Mouse (Mus musculus) liver, postnatal 0 days (tissue): Measurements from ENCODE around the gene Ralgps1. TPM values are rescaled to one million over a fixed set of nuclear protein-coding genes. Genes with fewer than 3 reads are reported as not detected.
"Not testable (repeated sequence)": the region's sequence is repeated elsewhere in the genome, so short reads cannot be mapped to it uniquely, and the experiment has no call there.

Source experiments
- ATAC-seq: fragments of 200-750 bp; cut with Nextera tagmentation; 2 replicates; pipeline ENCODE4 v1.8.0; 2017; ENCODE audit warnings: mild to moderate bottlenecking, moderate library complexity
- DNase-seq: peaks from one replicate; pipeline ENCODE4 v3.0.0-alpha.2; 2016
- H3K27ac ChIP-seq: fragments of 300-500 bp; sonication (generic); 2 replicates; pipeline ENCODE4 v1.5.1; 2014; ENCODE audit warnings: antibody characterized with exemption, moderate library complexity, mild to moderate bottlenecking, low read depth
- H3K27me3 ChIP-seq: fragments of 300-500 bp; sonication (generic); 2 replicates; pipeline ENCODE4 v1.6.1; 2014; ENCODE audit warnings: low read length, control low read depth, mixed read lengths; ENCODE audit not compliant: insufficient read depth
- H3K36me3 ChIP-seq: fragments of 300-500 bp; sonication (generic); replicated peaks from 2 replicates; pipeline ENCODE4 v1.6.1; 2014; ENCODE audit warnings: mild to moderate bottlenecking, control low read depth, low read length, moderate library complexity, mixed read lengths; ENCODE audit not compliant: insufficient read depth
- H3K4me1 ChIP-seq: fragments of 300-500 bp; sonication (generic); 2 replicates; pipeline ENCODE4 v1.6.1; 2014; ENCODE audit warnings: antibody characterized with exemption, mild to moderate bottlenecking, control low read depth; ENCODE audit not compliant: insufficient read depth
- H3K4me2 ChIP-seq: fragments of 300-500 bp; sonication (generic); 2 replicates; pipeline ENCODE4 v1.6.1; 2014; ENCODE audit warnings: low read depth, mild to moderate bottlenecking, low read length, moderate library complexity, mixed read lengths
- H3K4me3 ChIP-seq: fragments of 300-500 bp; sonication (generic); 2 replicates; pipeline ENCODE4 v1.5.1; 2014; ENCODE audit warnings: low read depth, low read length
- H3K9ac ChIP-seq: fragments of 300-500 bp; sonication (generic); replicated peaks from 2 replicates; pipeline ENCODE4 v1.6.1; 2014; ENCODE audit warnings: mild to moderate bottlenecking, moderate library complexity
- H3K9me3 ChIP-seq: fragments of 300-500 bp; sonication (generic); 2 replicates; pipeline ENCODE4 v1.6.1; 2016; ENCODE audit warnings: mild to moderate bottlenecking, control low read depth, low read length, mixed read lengths
- CTCF ChIP-seq: sonication (generic); IDR thresholded peaks from 2 replicates; pipeline ENCODE4 v1.5.1; 2016; ENCODE audit warnings: antibody characterized with exemption, low read depth
- EP300 ChIP-seq: IDR thresholded peaks from 2 replicates; pipeline ENCODE4 v1.6.1; 2016; ENCODE audit warnings: antibody characterized with exemption, low read depth, mild to moderate bottlenecking
- WGBS: fragments of 180-500 bp; shearing (Covaris S2); extraction: QIAGEN DNeasy Blood & Tissue Kit; methylation state at CpG from one replicate; pipeline ENCODE4 v1.1.7; 2014; ENCODE audit not compliant: insufficient replicate concordance; 5-methylcytosine and 5-hydroxymethylcytosine counted together
- polyA plus RNA-seq: library from polyadenylated mRNA; unstranded; fragments of >200 nt; fragmentation: Nextera tagmentation; extraction: Ambion mirVana; gene quantifications from 2 replicates; pipeline ENCODE4 v1.2.1, GENCODE M21; 2015

The Ralgps1 gene
- polyA plus RNA-seq, 1 experiment from 2014 or later = 0.83 TPM

DNA sequence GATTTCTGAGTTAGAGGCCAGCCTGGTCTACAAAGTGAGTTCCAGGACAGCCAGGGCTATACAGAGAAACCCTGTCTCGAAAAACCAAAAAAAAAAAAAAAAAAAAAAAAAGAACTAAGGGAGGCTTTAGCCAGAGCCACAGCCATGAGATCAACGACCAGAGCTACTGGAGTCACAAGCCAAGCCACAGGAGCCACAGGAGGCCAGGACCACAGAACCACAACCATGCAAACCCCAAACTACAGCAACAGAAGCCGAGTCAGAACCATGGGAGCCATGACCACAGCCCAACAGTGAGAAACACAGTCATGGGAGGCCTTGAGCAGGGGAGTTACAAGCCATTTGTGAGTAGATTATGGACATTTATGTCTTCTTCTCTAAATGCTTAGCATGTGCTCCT is 41.7 kb downstream of the Ralgps1 start:
- no peak overlapping the region for H3K4me2 ChIP-seq
- H3K27me3 ChIP-seq = no peaks in the 10 kb centered on the region
- ATAC-seq (no peak), DNase-seq (no peak)
- WGBS = 45% methylated on average over 2 of the region's 3 CpGs
- H3K9ac ChIP-seq = no peak overlapping the region
- H3K36me3 ChIP-seq = no peaks in the 10 kb centered on the region
- no peaks in the 10 kb centered on the region for H3K9me3 ChIP-seq
- 0 out of 2 replicates have a peak, but pooled peaks cover 2% of the 10 kb centered on the region for H3K4me1 ChIP-seq
- H3K4me3 ChIP-seq = no peak overlapping the region
- no peak overlapping the region for H3K27ac ChIP-seq
- TF ChIP-seq EP300 = no peak
- no peak for TF ChIP-seq CTCF

DNA sequence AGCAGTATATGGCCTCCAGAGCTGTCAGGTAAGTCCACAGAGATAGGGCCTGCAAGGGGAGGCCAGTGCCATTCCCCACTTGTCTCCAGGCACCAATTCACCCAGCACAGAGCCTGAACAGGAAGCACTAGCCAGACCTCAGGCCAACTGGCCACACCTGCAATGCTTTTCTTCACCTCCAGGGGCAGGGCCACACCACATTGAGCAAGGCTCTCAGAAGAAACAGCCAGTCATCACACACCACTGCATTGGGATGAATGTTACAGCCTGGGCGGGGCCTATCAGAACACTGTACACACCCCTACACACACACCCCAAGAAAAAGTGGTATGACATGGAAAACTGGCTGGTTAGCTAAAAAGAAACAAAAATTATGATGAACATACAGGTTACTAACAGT is 42.3 kb downstream of the Ralgps1 start:
- H3K4me3 ChIP-seq = no peak overlapping the region
- H3K9ac ChIP-seq = no peak overlapping the region
- 0 out of 2 replicates have a peak, but pooled peaks cover 3% of the 10 kb centered on the region for H3K36me3 ChIP-seq
- no peak overlapping the region for H3K27ac ChIP-seq
- H3K4me1 ChIP-seq = 0 out of 2 replicates have a peak, but pooled peaks cover 2% of the 10 kb centered on the region
- ATAC-seq (0 out of 2 replicates have a peak, but pooled peaks have one; percentile 29), DNase-seq (peak; percentile 72)
- H3K27me3 ChIP-seq = no peaks in the 10 kb centered on the region
- TF ChIP-seq EP300 (no peak), CTCF (peak; percentile 78)
- no peak overlapping the region for H3K4me2 ChIP-seq
- no peaks in the 10 kb centered on the region for H3K9me3 ChIP-seq
- WGBS = 76% methylated on average over 1 of the region's 1 CpGs

DNA sequence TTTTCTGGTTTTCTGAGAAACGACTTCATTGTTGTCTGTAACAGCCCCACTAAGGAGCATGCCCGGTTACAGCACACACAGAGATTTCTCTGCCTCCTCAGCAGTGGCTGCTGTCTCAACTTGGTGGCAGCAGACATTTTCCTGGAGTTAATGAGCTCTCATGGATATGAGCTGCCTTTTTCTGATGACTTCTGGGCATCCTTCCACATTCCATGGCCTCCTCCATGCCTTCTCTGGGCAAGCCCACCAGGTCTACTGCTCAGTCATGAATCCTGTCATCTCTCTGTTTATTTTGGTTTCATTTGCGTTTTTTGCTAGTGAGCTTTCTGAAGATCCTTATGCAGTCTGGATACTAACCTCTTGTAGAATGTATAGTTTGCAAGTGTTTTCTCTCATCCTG is 45.9 kb downstream of the Ralgps1 start:
- no peak overlapping the region for H3K27ac ChIP-seq
- DNase-seq (no peak), ATAC-seq (no peak)
- TF ChIP-seq CTCF (no peak), EP300 (no peak)
- H3K4me1 ChIP-seq = 0 out of 2 replicates have a peak, but pooled peaks cover 2% of the 10 kb centered on the region
- H3K9ac ChIP-seq = no peak overlapping the region
- 0 out of 2 replicates have a peak, but pooled peaks cover 3% of the 10 kb centered on the region for H3K36me3 ChIP-seq
- 66% methylated on average over 3 of the region's 3 CpGs for WGBS
- no peak overlapping the region for H3K4me3 ChIP-seq
- no peaks in the 10 kb centered on the region for H3K27me3 ChIP-seq
- H3K4me2 ChIP-seq = no peak overlapping the region
- H3K9me3 ChIP-seq = no peaks in the 10 kb centered on the region

DNA sequence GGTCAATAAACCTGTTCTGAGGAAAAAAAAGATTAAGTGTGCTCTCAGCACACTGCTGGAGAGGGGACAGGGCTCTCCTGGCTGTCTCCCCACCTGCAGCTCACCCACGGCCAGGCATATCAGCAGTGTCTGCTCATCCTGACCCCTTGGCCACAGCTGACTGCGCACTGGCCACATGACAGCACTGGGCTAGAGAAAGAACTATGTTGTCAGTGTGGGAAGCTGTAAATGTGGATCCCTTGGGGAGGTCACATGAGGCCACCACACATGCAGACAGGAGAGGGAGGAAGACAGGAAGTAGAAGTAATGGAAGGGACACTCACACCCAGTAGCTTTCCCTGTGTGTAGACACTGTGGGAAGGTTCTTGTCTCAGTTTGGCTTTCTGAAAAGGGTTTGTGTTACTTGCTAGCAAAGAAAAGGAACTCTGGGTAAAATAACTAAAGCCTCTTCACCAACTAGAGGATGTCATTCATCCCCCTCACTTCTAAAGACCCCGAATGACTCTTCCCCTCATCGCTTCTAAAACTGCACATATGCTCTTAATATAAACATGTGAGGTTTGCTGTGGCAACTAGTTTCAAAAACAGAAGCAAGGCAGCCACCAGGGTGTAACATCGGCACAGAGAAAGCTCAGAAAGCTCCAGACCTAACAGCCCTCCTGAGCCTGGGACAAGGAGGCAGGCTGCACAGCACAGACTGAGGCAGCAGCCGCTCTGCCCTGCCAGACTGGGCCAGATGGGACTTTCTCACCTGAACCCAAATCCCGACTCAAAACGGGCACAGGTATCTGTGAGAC is 47.3 kb downstream of the Ralgps1 start:
- Histone ChIP-seq H3K36me3 (0 out of 2 replicates have a peak, but pooled peaks cover 3% of the 10 kb centered on the region), H3K27ac (no peak overlapping the region), H3K4me1 (0 out of 2 replicates have a peak, but pooled peaks cover 2% of the 10 kb centered on the region), H3K9me3 (no peaks in the 10 kb centered on the region), H3K27me3 (no peaks in the 10 kb centered on the region), H3K9ac (no peak overlapping the region), H3K4me3 (no peak overlapping the region), H3K4me2 (no peak overlapping the region)
- DNase-seq = no peak
- ATAC-seq = no peak
- 76% methylated on average over 8 of the region's 8 CpGs for WGBS
- TF ChIP-seq EP300 (no peak), CTCF (no peak)

DNA sequence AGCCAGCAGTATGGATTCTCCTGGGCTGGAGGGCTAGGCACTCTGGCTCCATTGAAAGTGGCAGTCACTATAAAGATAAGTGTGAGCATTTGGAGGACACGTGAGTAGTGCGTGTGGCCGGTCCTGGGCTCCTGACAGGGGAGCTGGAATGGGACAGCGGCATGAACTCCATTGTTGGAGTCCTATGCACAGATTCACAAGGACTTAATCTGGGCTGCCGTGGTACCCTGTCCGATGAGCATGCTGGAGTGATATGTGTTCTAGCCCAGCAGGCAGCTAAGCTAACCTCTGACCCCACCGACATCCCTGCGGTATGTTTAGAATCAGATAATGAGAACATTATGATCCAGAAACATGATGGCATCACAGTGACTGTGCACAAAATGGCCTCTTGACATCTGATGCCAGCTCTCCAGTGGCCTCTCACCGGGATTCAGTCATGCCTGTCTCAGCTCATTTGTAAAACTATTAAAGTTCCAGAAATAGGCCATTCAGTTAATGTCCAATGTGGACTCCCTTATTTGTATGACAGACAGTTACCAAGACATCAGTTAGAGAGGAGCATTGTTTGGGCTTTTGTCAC is 48.2 kb downstream of the Ralgps1 start:
- not testable (repeated sequence) for ATAC-seq, H3K4me1 ChIP-seq, H3K27ac ChIP-seq, DNase-seq, H3K4me2 ChIP-seq, H3K27me3 ChIP-seq, H3K9me3 ChIP-seq, H3K9ac ChIP-seq, H3K36me3 ChIP-seq, H3K4me3 ChIP-seq
- WGBS = 87% methylated on average over 9 of the region's 9 CpGs

DNA sequence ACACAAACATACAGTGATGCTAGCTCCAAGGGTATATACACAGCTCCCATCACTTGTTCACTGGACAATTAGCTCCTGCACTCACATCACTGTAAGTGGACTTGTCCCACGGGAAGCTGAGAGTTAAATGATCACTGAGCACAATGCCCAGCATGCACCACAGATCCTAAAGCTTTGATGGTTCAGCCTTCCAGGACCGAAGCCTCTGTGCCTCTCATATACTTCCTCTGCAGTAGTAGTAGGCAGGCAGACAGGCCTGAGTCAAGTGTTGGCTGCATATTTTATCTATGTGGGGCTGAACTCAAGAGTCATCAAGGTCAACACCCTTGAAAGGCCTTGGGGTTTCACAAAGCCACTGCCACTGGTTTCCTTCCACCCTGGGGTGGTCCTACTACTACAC is 49.6 kb downstream of the Ralgps1 start:
- TF ChIP-seq EP300 (no peak), CTCF (no peak)
- WGBS = 80% methylated on average over 2 of the region's 2 CpGs
- no peak overlapping the region for H3K4me2 ChIP-seq
- H3K4me3 ChIP-seq = no peak overlapping the region
- no peak overlapping the region for H3K9ac ChIP-seq
- no peaks in the 10 kb centered on the region for H3K4me1 ChIP-seq
- H3K27me3 ChIP-seq = no peaks in the 10 kb centered on the region
- no peak overlapping the region for H3K27ac ChIP-seq
- H3K9me3 ChIP-seq = no peaks in the 10 kb centered on the region
- 0 out of 2 replicates have a peak, but pooled peaks cover 3% of the 10 kb centered on the region for H3K36me3 ChIP-seq
- DNase-seq (no peak), ATAC-seq (no peak)
